Mouse (Mus musculus): ENCODE results near the gene 1500011B03Rik.
"Not testable (repeated sequence)": the region's sequence is repeated elsewhere in the genome, so short reads cannot be mapped to it uniquely, and the experiment has no call there.

The 1500011B03Rik gene

DNA sequence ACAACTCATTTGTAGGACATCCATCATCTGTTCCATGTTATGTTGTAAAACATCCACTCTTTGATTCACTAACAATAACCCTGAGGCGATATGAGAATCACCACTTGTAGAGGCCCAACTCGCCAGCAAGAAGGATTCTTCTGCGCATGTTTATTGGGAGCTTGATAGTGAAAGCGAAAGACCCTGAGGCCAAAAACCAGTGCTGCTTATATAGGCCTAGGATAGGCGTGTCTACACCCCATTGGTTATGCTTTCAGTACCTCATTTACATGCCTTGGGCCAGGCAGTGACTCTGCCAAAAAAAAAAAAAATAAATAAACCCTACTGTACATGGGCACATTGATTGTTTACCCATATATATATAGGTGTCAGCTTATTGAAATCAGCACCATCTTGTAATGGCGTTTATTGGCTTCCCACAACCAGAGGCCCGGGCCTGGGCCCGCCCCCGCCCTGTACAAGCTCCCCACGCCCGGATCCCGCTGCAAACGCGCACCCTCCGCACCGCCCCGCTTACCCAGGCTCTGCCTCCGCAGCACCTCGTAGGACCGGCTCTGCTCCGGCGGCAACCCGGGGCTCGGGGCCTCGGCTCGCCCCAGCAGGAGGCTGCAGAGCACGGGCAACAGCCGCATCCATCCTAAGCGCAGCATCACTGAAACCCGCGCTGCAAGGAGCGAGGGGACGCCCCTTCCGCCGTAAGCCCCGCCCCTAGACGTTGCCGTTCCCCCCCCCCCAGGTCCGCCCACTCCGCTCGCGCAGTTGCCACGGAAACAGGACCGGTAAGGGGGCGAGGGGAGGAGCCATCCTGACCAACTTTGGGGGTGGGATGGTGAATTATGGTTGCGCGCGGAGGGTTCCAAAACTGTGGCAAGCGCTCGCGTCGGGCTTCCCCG, at the start of gene 1500011B03Rik:
Gene 1500011B03Rik (minus strand): TSS at position 673 of the 893 bp plus-strand sequence.
- DNase-seq (ENCODE audit: low spot score in 2 of 2), result peak; percentile 33 to 40

DNA sequence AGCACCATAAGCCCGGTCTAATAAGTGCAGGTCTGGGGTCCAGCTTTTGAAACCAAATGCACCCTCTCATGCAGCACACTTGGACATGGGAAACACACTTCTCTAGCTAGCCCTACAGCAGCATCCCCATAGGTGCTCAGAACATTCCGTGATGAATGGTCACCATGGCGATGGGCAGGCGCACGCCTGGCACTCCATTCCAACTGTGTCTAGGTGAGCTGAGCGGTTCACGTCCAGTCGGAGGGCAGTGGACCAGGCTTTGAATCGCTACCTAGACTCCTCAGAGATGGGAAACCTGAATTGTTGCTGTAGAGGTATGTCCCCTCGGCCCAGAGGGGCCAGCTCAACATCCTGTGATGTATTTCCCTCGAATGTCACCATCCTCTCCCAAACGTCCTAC, 42.0 kb upstream of the 1500011B03Rik start:
- DNase-seq (ENCODE audit: low spot score in 2 of 2), result no peak

- DNase-seq (ENCODE audit: low spot score in 2 of 2), result no peak
These were observed 41.5 kb upstream of the 1500011B03Rik start for GRCm38 (mm10) chr5:114864813-114865212.

- no peak for DNase-seq (ENCODE audit: low spot score in 2 of 2)
These were observed 38.5 kb upstream of the 1500011B03Rik start for GRCm38 (mm10) chr5:114861730-114862129.

GRCm38 (mm10) chr5:114859253-114859652, 36.0 kb upstream of the 1500011B03Rik start:
- DNase-seq (ENCODE audit: low spot score in 2 of 2), result peak; percentile 16 to 55

DNA sequence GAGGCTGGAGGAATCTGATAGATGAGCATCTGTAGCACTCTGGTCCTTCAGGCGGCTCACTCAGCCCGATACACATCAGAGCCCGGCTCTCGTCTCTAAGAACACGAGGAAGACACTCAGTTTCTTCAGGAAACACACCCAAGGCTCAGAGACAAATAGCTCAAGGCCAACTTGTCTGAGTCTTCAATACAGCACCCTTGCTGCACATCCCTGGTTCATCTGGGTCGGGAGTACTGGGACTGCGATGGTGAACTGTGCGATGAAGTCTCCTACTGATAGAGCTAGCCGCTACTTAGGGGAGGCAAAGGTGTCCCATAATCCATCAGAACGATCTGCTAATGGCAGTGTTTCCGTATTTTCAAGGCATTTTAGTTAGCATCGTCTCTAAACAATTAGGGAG, 35.3 kb upstream of the 1500011B03Rik start, which contains the start of gene Gm9936:
Gene Gm9936 (minus strand): TSS at position 101 of the 400 bp plus-strand sequence.
- no peak for DNase-seq (ENCODE audit: low spot score in 2 of 2)

DNA sequence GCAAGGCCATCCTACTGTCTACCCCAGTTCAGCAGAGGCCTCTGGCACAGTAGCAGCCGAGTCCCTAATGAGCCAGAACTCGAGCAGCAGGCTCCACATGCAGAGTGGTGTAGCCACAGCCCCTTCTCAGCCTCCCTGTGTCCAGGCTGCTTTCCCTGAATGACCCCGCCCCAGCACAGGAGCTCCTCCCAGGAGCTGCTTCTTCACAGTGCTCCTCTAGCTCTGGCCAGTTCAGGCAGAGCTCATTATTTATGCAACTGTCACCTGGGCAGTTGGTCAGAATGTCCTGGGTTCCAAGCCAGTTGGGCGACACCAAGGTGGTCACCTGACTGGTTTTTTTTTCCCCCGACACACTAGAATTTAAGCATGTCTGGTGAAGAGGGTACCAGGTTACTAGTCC, 30.1 kb upstream of the 1500011B03Rik start, which contains the start of gene 4930519G04Rik:
Gene 4930519G04Rik (plus strand): TSS at position 301 of the 400 bp plus-strand sequence.
- DNase-seq (ENCODE audit: low spot score in 2 of 2), result not testable (repeated sequence)

DNA sequence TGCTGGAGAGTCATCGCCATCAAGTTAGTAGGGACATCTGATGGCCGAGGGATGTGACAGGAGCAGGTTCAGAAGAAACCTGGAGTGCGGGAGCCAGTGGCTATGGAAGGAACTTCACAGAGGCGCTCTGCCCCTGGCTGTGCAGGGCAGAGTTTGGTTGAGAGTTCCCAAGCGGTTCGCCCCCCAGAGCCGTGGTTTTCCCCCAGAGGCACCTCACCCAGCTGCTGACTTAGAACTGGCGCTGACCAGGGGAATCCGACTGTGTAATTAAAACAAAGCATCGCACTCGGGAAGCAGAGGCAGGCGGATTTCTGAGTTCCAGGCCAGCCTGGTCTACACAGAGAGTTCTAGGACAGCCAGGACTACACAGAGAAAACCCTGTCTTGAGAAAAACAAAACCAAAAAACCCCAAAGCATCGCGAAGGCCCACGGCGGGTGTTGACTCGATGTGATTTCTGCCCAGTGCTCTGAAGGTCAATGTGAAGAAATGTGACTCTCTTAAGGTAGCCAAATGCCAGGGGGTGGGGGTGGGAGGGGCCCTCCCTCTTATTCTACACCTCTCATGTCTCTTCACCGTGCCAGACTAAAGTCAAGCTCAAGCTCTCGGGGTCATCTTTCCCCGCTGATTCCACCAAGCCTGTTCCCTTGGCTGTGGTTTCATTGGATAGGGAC, 28.4 kb upstream of the 1500011B03Rik start:
- DNase-seq (ENCODE audit: low spot score in 2 of 2), result no peak

- not testable (repeated sequence) for DNase-seq (ENCODE audit: low spot score in 2 of 2)
These were observed 21.1 kb upstream of the 1500011B03Rik start for GRCm38 (mm10) chr5:114844371-114844770.

DNA sequence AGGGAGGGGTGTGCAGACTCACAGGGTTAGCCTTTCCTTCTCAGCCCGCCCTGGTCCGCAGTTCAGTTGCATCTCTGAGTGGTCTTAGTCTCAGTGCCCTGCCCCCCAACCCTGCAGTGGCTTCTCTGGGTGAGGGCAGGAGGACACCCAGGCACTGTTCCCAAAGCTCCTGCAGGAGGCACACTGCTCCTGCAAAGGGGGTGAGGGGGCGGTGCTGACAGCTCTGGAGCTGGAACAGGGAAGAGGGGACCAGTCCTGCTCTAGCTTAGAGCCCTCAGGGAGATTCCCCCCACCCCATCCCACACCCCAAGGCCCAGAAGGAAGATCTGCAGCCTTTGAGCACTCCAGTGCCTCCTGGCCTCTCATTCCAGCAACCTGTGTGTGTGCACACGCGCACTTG, 19.4 kb upstream of the 1500011B03Rik start:
- no peak for DNase-seq (ENCODE audit: low spot score in 2 of 2)

DNA sequence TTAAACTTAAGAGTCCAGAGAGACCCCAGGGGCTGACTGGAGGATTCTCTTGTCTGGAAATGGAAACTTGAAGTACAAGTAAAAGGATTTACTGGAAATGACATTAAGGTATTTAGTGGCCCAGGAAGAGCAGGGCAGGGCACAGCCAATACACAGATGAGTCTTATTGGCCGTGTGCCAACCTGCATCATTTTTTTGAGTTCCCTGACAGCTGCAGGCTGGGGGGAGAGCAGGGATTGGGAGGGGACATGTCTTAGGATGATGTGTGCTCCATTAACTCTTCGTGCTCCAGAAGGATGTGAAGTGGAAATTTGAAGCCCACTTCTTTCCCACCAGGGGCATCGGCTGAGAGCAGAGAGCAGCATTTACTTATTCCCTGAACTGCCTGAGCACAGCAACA, 18.9 kb upstream of the 1500011B03Rik start:
- not testable (repeated sequence) for DNase-seq (ENCODE audit: low spot score in 2 of 2)

- DNase-seq (ENCODE audit: low spot score in 2 of 2), result not testable (repeated sequence)
These were observed 17.2 kb upstream of the 1500011B03Rik start for GRCm38 (mm10) chr5:114840481-114840880.

DNA sequence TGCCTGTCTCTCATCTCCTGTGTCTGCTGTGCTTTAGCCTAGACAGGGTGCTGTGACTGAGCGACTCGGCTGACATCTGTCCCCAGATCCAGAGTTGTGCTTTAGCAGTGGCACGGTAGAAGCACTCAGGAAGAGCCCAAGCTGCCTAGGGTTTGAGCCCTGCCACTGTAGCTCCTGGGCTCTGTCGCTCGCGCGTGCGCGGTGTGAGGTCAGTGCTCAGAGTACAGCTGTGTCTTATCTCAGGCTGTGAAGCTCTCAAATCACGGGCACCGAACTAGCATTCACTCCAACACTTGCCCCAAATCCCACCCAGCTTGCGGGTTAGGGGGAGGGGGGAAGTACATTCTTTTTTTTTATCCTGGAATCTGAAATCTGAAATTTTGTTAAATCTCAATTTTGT, 13.6 kb upstream of the 1500011B03Rik start:
- DNase-seq (ENCODE audit: low spot score in 2 of 2), result no peak

DNA sequence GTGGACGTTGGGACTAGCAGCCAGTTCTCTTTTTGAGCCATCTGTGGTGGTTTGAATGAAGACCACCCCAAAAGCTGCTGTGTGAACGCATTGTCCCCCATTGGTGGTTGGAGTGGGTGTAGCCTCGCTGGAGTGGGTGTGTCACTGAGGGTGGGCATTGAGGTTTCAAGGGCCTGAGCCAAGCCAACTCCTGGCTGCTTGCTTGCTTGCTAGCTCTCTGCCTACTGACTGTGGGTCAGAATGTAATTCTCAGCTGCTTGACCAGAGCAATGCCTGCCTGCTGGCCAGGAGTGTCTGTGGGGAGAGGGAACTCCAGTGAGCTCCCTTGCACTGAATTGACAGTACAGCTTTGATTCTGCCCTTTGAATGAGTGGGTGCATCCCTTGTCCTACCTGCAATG, 6.5 kb upstream of the 1500011B03Rik start:
- DNase-seq (ENCODE audit: low spot score in 2 of 2), result no peak

DNA sequence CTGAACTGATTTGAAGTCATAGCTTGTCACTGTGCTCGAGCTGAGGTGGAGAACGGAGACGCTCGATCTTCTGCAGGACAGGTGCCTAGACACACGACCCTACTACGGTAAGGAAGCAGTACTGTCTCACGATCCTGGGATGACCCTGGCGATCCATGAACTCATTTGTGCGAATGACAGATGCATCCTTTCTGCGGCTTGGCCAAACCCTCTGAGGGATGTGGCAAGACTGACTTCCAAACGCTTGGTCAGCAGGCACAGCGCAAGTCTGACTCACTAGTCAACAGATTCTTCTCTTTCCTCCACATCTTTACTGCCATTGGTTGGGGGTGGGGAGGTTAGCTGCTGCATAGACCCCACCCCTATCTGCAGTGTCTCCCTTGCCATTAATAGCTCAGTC, 4.2 kb upstream of the 1500011B03Rik start:
- DNase-seq (ENCODE audit: low spot score in 2 of 2), result peak; percentile 35 to 39

DNA sequence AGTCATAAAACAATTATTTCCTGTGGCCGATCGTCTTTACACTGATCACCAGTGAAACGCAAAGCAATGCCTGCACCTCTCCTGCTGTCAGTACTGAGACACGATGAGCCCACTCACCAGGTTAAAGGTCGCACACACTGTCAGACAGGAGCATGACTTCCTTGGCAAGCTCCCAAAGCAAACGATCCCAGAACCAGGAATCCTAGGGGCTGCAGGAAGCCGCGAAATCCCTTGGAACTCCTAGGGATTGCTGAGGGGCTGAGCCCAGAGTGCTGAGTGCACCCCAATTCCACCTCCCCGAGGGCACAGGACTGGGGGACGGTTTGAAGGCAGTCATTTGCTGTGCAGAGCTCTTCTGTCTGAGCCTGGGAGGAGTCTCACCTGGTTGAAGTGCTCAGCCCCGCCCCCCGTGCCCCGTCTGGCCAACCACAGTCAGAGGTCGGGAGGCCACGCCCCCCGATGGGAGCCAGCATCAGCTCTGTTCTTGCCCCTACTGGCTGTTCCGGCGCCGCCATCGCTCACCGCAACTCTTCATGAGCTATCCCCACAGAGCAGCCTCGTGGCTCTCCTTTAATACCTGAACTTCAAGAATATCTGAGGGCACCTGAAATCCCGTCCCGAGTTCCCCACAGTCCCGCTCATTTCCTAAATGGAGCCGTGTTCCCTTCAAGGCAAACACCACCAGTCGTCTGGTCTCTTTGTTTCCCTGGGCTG, 2.9 kb upstream of the 1500011B03Rik start:
- DNase-seq (ENCODE audit: low spot score in 2 of 2), result no peak

- DNase-seq (ENCODE audit: low spot score in 2 of 2), result peak in 1 of 2 experiments; percentile 36
These were observed 929 bp upstream of the 1500011B03Rik start for GRCm38 (mm10) chr5:114824197-114824596.

DNA sequence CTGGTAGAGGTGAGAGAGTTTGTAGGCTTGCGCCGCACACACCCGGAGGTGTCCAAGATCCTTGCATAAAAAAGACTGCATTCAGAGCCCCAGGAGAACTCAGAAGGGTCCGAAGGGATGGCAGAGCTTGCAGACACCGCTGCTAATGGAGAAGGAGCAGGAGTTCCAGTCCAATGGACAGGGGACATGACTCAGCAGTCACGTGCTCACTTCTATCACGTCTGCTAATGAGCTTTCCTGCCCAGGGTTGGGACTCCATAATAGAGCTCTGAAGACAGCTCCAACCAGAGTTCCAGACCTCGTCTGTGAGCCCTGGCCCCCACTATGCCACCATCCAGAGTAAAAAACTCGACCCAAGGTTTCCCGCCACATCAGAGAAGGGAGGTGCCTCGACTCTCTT, 5.1 kb downstream of the 1500011B03Rik start:
- no peak for DNase-seq (ENCODE audit: low spot score in 2 of 2)

DNA sequence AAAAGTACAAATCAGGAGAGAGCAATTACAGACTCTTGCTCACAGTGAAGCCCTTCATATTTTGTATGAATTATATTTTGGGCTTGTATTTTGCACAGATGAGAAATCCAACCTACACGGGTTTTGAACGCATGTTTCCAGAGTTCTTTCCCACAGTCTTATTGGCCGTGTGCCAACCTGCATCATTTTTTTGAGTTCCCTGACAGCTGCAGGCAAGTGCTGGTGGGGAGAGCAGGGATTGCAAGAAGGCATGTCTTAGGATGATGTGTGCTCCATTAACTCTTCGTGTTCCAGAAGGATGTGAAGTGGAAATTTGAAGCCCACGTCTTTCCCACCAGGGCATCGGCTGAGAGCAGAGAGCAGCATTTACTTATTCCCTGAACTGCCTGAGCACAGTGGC, 6.7 kb downstream of the 1500011B03Rik start:
- no peak for DNase-seq (ENCODE audit: low spot score in 2 of 2)

DNA sequence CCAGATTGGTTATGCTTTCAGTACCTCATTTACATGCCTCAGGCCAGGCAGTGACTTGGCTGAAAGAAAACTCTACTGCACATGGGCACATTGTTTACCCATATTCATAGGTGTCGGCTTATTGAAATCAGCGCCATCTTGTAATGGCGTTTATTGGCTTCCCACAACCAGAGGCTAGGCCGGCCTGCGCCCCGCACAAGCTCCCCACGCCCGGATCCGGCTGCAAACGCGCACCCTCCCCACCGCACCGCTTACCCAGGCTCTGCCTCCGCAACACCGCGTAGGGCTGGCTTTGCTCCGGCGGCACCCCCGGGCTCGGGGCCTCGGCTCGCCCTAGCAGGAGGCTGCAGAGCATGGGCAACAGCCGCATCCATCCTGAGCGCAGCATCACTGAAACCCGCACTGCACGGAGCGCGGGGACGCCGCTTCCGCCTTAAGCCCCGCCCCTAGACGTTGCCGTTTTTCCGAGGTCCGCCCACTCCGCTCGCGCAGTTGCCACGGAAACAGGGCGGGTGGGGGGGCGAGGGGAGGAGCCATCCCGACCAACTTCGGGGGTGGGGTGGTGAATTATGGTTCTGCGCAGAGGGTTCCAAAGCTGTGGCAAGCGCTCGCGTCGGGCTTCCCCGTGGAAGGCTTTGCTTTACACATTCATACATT, 9.6 kb downstream of the 1500011B03Rik start:
- DNase-seq (ENCODE audit: low spot score in 2 of 2), result peak; percentile 70 to 74

DNA sequence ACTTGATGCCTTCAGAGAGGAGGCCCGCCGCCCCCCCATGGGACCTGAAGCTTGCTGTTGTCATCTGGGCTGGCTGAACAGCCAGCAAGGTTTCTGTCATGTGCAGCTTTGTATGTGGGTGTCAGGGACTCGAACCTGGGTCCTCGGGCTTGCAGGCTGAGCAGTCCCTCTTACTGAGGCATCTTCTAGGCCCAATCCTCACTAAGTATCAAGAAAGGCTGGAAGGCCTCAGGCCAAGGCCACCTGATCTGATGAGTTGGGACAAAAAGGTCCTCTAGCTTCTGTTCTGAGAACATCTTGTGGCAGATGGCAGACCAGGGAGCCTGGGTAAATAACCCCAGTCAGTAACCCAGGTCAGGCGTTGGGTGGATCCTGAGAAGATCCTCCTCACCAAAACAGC, 13.4 kb downstream of the 1500011B03Rik start:
- no peak for DNase-seq (ENCODE audit: low spot score in 2 of 2)
